Mouse (Mus musculus) cerebellum, postnatal 14 days (tissue): ENCODE results near the gene Pla2g10.
"Not testable (repeated sequence)": the region's sequence is repeated elsewhere in the genome, so short reads cannot be mapped to it uniquely, and the experiment has no call there.

Experiments used
- DNase-seq, 2 experiments: peaks; one replicate each; pipeline ENCODE4 v3.0.0; 2021; ENCODE audit warnings: mixed read lengths in 2 of 2

Pla2g10 gene

GRCm38 (mm10) chr16:13730285-13731255, at the start of gene Pla2g10:
Gene Pla2g10, minus strand, starts transcription at chr16:13730983.
- peak in 1 of 2 experiments; percentile 35 for DNase-seq

- DNase-seq = not testable (repeated sequence)
Measured at GRCm38 (mm10) chr16:13774651-13775050, 43.9 kb upstream of the Pla2g10 start.

GRCm38 (mm10) chr16:13774011-13774410, 43.2 kb upstream of the Pla2g10 start:
- not testable (repeated sequence) for DNase-seq

GRCm38 (mm10) chr16:13772051-13772450, 41.3 kb upstream of the Pla2g10 start:
- DNase-seq = not testable (repeated sequence)

GRCm38 (mm10) chr16:13771603-13772002, 40.8 kb upstream of the Pla2g10 start:
- not testable (repeated sequence) for DNase-seq

GRCm38 (mm10) chr16:13766367-13766766, 35.6 kb upstream of the Pla2g10 start:
- DNase-seq = no peak

- no peak for DNase-seq
Measured at GRCm38 (mm10) chr16:13764519-13764918, 33.7 kb upstream of the Pla2g10 start.

- DNase-seq = not testable (repeated sequence)
Measured at GRCm38 (mm10) chr16:13762807-13763206, 32.0 kb upstream of the Pla2g10 start.

- no peak for DNase-seq
Measured at GRCm38 (mm10) chr16:13757823-13758222, 27.0 kb upstream of the Pla2g10 start.

- DNase-seq = peak; percentile 96 to 97
Measured at GRCm38 (mm10) chr16:13754400-13755190, 23.8 kb upstream of the Pla2g10 start.

- DNase-seq = no peak
Measured at GRCm38 (mm10) chr16:13753986-13754385, 23.2 kb upstream of the Pla2g10 start.

- DNase-seq = no peak
Measured at GRCm38 (mm10) chr16:13750626-13751025, 19.8 kb upstream of the Pla2g10 start.

GRCm38 (mm10) chr16:13749981-13750380, 19.2 kb upstream of the Pla2g10 start:
- no peak for DNase-seq

GRCm38 (mm10) chr16:13749306-13749705, 18.5 kb upstream of the Pla2g10 start:
- no peak for DNase-seq

- not testable (repeated sequence) for DNase-seq
Measured at GRCm38 (mm10) chr16:13748813-13749212, 18.0 kb upstream of the Pla2g10 start.

GRCm38 (mm10) chr16:13748124-13748523, 17.3 kb upstream of the Pla2g10 start:
- DNase-seq = no peak

GRCm38 (mm10) chr16:13747708-13748107, 16.9 kb upstream of the Pla2g10 start:
- DNase-seq = no peak

- DNase-seq = no peak
Measured at GRCm38 (mm10) chr16:13740844-13741243, 10.1 kb upstream of the Pla2g10 start.

GRCm38 (mm10) chr16:13739044-13739443, 8.3 kb upstream of the Pla2g10 start:
- DNase-seq = not testable (repeated sequence)

GRCm38 (mm10) chr16:13735977-13736376, 5.2 kb upstream of the Pla2g10 start:
- DNase-seq = no peak

GRCm38 (mm10) chr16:13733518-13734137, 2.8 kb upstream of the Pla2g10 start:
- peak; percentile 86 to 91 for DNase-seq

GRCm38 (mm10) chr16:13732786-13733185, 2.0 kb upstream of the Pla2g10 start:
- no peak for DNase-seq

- no peak for DNase-seq
Measured at GRCm38 (mm10) chr16:13729428-13729827, 1.4 kb downstream of the Pla2g10 start.
